Mouse (Mus musculus): ENCODE measurements around the gene Usb1. TPM values are rescaled to one million over a fixed set of nuclear protein-coding genes. Genes with fewer than 3 reads are reported as not detected.

The Usb1 gene
- polyA plus RNA-seq, 1 experiment from 2014 or later: 31.0 TPM

DNA sequence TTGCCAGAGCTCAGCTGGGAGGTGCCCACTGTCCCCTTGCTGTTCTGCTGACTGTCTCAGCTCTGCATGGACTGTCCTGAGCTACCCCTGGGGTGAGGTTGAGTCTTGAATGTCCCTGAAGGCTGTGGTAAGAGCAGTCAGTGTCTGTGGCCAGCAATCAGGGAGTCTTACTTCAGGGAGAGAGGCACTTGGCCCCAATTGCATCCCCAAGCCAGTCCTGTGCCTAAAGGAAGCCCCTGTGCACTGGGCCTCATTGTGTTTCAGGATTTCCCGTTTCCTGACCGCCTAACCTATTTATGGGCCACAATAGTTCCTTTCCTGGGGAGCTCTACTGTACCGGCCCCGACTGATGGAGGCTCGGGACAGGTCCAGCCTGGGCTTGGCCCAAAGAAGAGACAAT, 60.5 kb downstream of the Usb1 start:
- H3K27me3 ChIP-seq (ENCODE audit: control insufficient read depth, insufficient read depth, low read length): no peaks in the 10 kb centered on the region
- no peak overlapping the region for H3K9ac ChIP-seq
- ATAC-seq (ENCODE audit: low FRiP score): no peak
- H3K4me1 ChIP-seq (replicated peaks; ENCODE audit: control insufficient read depth, insufficient read depth, low read length): 0 out of 2 replicates have a peak, but pooled peaks cover 3% of the 10 kb centered on the region
- DNase-seq (ENCODE audit: low spot score): no peak
- no peak overlapping the region for H3K4me3 ChIP-seq (replicated peaks; ENCODE audit: low read length)
- H3K4me2 ChIP-seq (replicated peaks): no peak overlapping the region
- WGBS: 87% methylated on average over 5 of the region's 5 CpGs
- H3K9me3 ChIP-seq (ENCODE audit: control insufficient read depth, low read length): no peaks in the 10 kb centered on the region
- no peaks in the 10 kb centered on the region for H3K36me3 ChIP-seq (replicated peaks; ENCODE audit: control insufficient read depth, insufficient read depth)
- H3K27ac ChIP-seq: peak overlapping the region; percentile 43; the same call in 1 of the 2 replicates

DNA sequence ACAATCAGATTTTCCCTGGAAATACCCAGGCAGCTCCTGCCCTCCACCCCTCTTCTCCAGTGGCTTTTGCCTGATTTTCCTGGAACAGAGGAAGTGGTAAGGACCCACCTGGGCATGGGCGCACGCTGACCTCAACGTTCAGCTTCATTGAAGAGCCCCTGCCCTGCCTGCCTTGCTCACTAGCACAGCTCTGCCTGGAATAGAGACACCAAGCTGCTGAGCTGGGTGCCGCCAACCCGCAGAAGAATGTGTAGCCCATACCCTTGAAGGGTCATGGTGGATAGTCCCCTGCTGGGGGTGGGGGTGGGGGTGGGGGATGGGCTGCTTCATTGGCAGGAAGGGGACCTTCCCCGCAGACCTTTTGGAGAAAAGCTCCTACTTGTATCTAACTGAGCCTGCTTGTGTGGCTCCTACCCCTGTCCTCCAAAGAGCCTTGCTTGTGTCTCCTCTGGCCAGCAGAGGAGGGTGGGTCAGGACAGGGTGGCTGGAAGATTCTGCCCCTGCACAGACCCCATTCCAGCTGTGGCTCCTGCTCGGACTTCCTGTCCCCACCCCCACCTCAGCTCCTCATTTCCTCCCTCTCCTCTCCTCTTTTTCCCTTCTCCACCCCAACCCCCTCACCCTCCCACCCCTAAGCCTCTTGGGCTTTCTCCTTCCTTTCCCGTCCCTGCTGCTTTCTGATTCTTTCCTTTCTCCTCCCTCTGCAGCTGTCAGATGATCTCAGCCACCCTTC, 63.3 kb downstream of the Usb1 start:
- Histone ChIP-seq H3K27ac (no peak overlapping the region), H3K9ac (no peak overlapping the region), H3K27me3 (ENCODE audit: control insufficient read depth, insufficient read depth, low read length) (no peaks in the 10 kb centered on the region), H3K9me3 (ENCODE audit: control insufficient read depth, low read length) (no peaks in the 10 kb centered on the region), H3K4me3 (replicated peaks; ENCODE audit: low read length) (no peak overlapping the region), H3K4me1 (replicated peaks; ENCODE audit: control insufficient read depth, insufficient read depth, low read length) (0 out of 2 replicates have a peak, but pooled peaks cover 3% of the 10 kb centered on the region), H3K4me2 (replicated peaks) (no peak overlapping the region), H3K36me3 (replicated peaks; ENCODE audit: control insufficient read depth, insufficient read depth) (no peaks in the 10 kb centered on the region)
- WGBS: 45% methylated on average over 8 of the region's 8 CpGs
- ATAC-seq (ENCODE audit: low FRiP score) (no peak), DNase-seq (ENCODE audit: low spot score) (no peak)

DNA sequence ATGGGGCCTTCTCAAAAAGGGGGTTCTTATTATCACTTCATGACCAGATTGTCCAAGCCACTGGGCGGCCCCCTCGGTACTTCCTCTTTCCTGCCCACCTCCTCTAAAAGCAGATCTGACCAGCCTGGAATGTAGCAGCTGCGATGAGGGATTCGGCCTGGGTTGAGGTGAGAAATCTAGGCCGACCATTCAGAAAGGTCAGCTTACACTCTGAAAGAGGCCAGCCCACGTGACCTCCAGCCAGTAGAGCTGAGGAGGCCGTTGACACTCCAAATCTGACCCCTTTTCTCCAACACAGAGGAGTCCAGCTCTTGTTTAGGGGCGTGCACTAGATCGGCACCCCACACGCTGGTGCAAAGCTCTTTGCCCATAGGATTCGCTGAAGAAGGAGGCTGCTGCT, 64.7 kb downstream of the Usb1 start:
- 0 out of 2 replicates have a peak, but pooled peaks cover 3% of the 10 kb centered on the region for H3K4me1 ChIP-seq (replicated peaks; ENCODE audit: control insufficient read depth, insufficient read depth, low read length)
- no peak overlapping the region for H3K27ac ChIP-seq
- 71% methylated on average over 11 of the region's 11 CpGs for WGBS
- H3K9ac ChIP-seq: no peak overlapping the region
- no peak overlapping the region for H3K4me3 ChIP-seq (replicated peaks; ENCODE audit: low read length)
- H3K36me3 ChIP-seq (replicated peaks; ENCODE audit: control insufficient read depth, insufficient read depth): no peaks in the 10 kb centered on the region
- no peak for DNase-seq (ENCODE audit: low spot score)
- no peak for ATAC-seq (ENCODE audit: low FRiP score)
- no peaks in the 10 kb centered on the region for H3K9me3 ChIP-seq (ENCODE audit: control insufficient read depth, low read length)
- H3K27me3 ChIP-seq (ENCODE audit: control insufficient read depth, insufficient read depth, low read length): no peaks in the 10 kb centered on the region
- no peak overlapping the region for H3K4me2 ChIP-seq (replicated peaks)

Other genes with a start within 250 kb of the Usb1 start
- gene Kifc3, start 129.5 kb upstream of the Usb1 start, polyA plus RNA-seq (2014; fragmentation: Nextera tagmentation; extraction: Ambion mirVana): 22.0 and 24.2 TPM in 2 replicates
- 0.18 and 0.44 TPM in 2 replicates for gene Cngb1, start 25.7 kb upstream of the Usb1 start, polyA plus RNA-seq (2014; fragmentation: Nextera tagmentation; extraction: Ambion mirVana)
- 2.2 and 2.9 TPM in 2 replicates for gene Tepp, start 21.7 kb upstream of the Usb1 start, polyA plus RNA-seq (2014; fragmentation: Nextera tagmentation; extraction: Ambion mirVana)
- 14.2 and 15.9 TPM in 2 replicates for gene Zfp319, start 334 bp upstream of the Usb1 start, polyA plus RNA-seq (2014; fragmentation: Nextera tagmentation; extraction: Ambion mirVana)
- 24.6 and 26.5 TPM in 2 replicates for gene Mmp15, start 20.0 kb downstream of the Usb1 start, polyA plus RNA-seq (2014; fragmentation: Nextera tagmentation; extraction: Ambion mirVana)
- 128 and 139 TPM in 2 replicates for gene Cfap20, start 102.6 kb downstream of the Usb1 start, polyA plus RNA-seq (2014; fragmentation: Nextera tagmentation; extraction: Ambion mirVana)
- gene Csnk2a2, start 157.8 kb downstream of the Usb1 start, polyA plus RNA-seq (2014; fragmentation: Nextera tagmentation; extraction: Ambion mirVana): 15.8 and 16.1 TPM in 2 replicates
- 3.1 and 3.4 TPM in 2 replicates for gene Ccdc113, start 201.8 kb downstream of the Usb1 start, polyA plus RNA-seq (2014; fragmentation: Nextera tagmentation; extraction: Ambion mirVana)
- not detected in 2 replicates for gene Prss54, start 244.1 kb downstream of the Usb1 start, polyA plus RNA-seq (2014; fragmentation: Nextera tagmentation; extraction: Ambion mirVana)